Mouse (Mus musculus) mature B cell (primary cell): Measurements from ENCODE around the gene Adora1.

Experiments used
- in situ Hi-C: fragments of 300-500 bp; cut with MboI; formaldehyde crosslinking; loops from 2 replicates; pipeline ENCODE4 v1.14.3; 2019

The Adora1 gene

GRCm38 (mm10) chr1:134152626-134153590 is 82.3 kb downstream of the Adora1 start:
- in situ Hi-C loops: loop anchor here (5.0 kb wide), 1 partner anchor 169 kb away; no protein-coding TSS in a partner anchor

- in situ Hi-C loops: loop anchor here (5.0 kb wide), 1 partner anchor 170 kb away; no protein-coding TSS in a partner anchor
Observed at GRCm38 (mm10) chr1:134151655-134152412, 83.4 kb downstream of the Adora1 start.

- in situ Hi-C loops: loop anchor here (5.0 kb wide), 1 partner anchor 172 kb away; no protein-coding TSS in a partner anchor
Observed at GRCm38 (mm10) chr1:134150745-134151144, 84.5 kb downstream of the Adora1 start.

GRCm38 (mm10) chr1:134150076-134150475 is 85.2 kb downstream of the Adora1 start:
- in situ Hi-C loops: loop anchor here (5.0 kb wide), 1 partner anchor 172 kb away; no protein-coding TSS in a partner anchor
